Mouse (Mus musculus) hindbrain, embryonic 13.5 days (tissue): ENCODE results near the gene Adra2a. TPM values are rescaled to one million over a fixed set of nuclear protein-coding genes. Genes with fewer than 3 reads are reported as not detected.
A peak's percentile ranks its signal among the peaks of the same experiment; 100 is the strongest.

Experiments
- ATAC-seq: fragments of 200-750 bp; cut with Nextera tagmentation; 2 replicates; pipeline ENCODE4 v1.8.0; 2017; ENCODE audit warnings: moderate TSS enrichment; ENCODE audit not compliant: low FRiP score
- H3K27ac ChIP-seq: fragments of 300-500 bp; sonication (generic); 2 replicates; pipeline ENCODE4 v1.5.1; 2015; ENCODE audit warnings: inconsistent platforms, mild to moderate bottlenecking, moderate library complexity
- H3K27me3 ChIP-seq: fragments of 300-500 bp; sonication (generic); 2 replicates; pipeline ENCODE4 v1.6.1; 2015; ENCODE audit warnings: mild to moderate bottlenecking, inconsistent platforms
- H3K36me3 ChIP-seq: fragments of 300-500 bp; sonication (generic); 2 replicates; pipeline ENCODE4 v1.6.1; 2015; ENCODE audit warnings: mild to moderate bottlenecking, inconsistent platforms
- H3K4me1 ChIP-seq: fragments of 300-500 bp; sonication (generic); replicated peaks from 2 replicates; pipeline ENCODE4 v1.6.1; 2015; ENCODE audit warnings: inconsistent platforms
- H3K4me2 ChIP-seq: fragments of 300-500 bp; sonication (generic); 2 replicates; pipeline ENCODE4 v1.6.1; 2015; ENCODE audit warnings: inconsistent platforms, mild to moderate bottlenecking, moderate library complexity
- H3K4me3 ChIP-seq: fragments of 300-500 bp; sonication (generic); 2 replicates; pipeline ENCODE4 v1.5.1; 2015; ENCODE audit warnings: mild to moderate bottlenecking, inconsistent platforms
- H3K9ac ChIP-seq: fragments of 300-500 bp; sonication (generic); 2 replicates; pipeline ENCODE4 v1.6.1; 2015; ENCODE audit warnings: mild to moderate bottlenecking, inconsistent platforms
- H3K9me3 ChIP-seq: fragments of 300-500 bp; sonication (generic); 2 replicates; pipeline ENCODE4 v1.6.1; 2016; ENCODE audit warnings: inconsistent platforms
- WGBS: fragments of 180-500 bp; shearing (Covaris S2); methylation state at CpG from one replicate; pipeline ENCODE4 v1.1.7; 2015; 5-methylcytosine and 5-hydroxymethylcytosine counted together
- polyA plus RNA-seq: library from polyadenylated mRNA; unstranded; fragments of >200 nt; fragmentation: Nextera tagmentation; extraction: Ambion mirVana; gene quantifications from 2 replicates; pipeline ENCODE4 v1.2.1, GENCODE M21; 2015

The Adra2a gene
- polyA plus RNA-seq, 1 experiment from 2014 or later = 4.1 TPM

DNA sequence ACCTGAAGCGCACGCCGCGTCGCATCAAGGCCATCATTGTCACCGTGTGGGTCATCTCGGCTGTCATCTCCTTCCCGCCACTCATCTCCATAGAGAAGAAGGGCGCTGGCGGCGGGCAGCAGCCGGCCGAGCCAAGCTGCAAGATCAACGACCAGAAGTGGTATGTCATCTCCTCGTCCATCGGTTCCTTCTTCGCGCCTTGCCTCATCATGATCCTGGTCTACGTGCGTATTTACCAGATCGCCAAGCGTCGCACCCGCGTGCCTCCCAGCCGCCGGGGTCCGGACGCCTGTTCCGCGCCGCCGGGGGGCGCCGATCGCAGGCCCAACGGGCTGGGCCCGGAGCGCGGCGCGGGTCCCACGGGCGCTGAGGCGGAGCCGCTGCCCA lies 2.7 kb downstream of the Adra2a start:
- Histone ChIP-seq H3K4me3 (peak overlapping the region; percentile 64), H3K27me3 (peaks cover 58% of the 10 kb centered on the region), H3K4me2 (peak overlapping the region; percentile 99), H3K36me3 (no peaks in the 10 kb centered on the region), H3K9me3 (no peaks in the 10 kb centered on the region), H3K27ac (peak overlapping the region; percentile 82), H3K9ac (peak overlapping the region; percentile 86), H3K4me1 (peaks cover 42% of the 10 kb centered on the region)
- ATAC-seq = no peak
- under 1% methylated on average over 46 of the region's 46 CpGs for WGBS

DNA sequence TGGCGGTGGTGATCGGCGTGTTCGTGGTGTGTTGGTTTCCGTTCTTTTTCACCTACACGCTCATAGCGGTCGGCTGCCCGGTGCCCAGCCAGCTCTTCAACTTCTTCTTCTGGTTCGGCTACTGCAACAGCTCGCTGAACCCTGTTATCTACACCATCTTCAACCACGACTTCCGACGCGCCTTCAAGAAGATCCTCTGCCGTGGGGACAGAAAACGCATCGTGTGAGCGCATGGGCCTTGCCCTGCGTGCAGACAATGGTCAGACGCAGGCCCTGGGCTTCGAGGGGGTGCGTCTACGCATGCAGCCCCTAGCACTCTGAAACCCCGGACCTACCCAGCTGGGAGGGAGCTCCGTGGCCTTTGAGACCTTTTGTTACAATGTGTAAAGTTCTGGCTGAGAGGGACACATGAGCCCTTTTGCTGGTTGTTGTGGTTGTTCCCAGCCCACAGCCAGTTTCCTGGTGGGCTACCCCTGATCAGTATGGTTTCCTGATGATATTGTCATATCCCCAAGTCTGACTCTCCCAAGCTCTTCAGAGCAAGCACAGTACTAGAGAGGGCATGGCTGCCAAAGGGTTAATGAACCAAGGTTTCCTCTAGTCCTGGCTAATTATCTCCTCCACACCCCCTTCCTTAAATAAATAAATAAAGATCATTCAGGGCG lies 3.6 kb downstream of the Adra2a start:
- Histone ChIP-seq H3K4me3 (peak overlapping the region; percentile 64), H3K9me3 (no peaks in the 10 kb centered on the region), H3K4me2 (peak overlapping the region; percentile 99), H3K27me3 (peaks cover 60% of the 10 kb centered on the region), H3K9ac (peak overlapping the region; percentile 86), H3K36me3 (no peaks in the 10 kb centered on the region), H3K4me1 (peaks cover 42% of the 10 kb centered on the region), H3K27ac (peak overlapping the region; percentile 82)
- no peak for ATAC-seq
- whole genome bisulfite sequencing = under 1% methylated on average over 27 of the region's 27 CpGs

DNA sequence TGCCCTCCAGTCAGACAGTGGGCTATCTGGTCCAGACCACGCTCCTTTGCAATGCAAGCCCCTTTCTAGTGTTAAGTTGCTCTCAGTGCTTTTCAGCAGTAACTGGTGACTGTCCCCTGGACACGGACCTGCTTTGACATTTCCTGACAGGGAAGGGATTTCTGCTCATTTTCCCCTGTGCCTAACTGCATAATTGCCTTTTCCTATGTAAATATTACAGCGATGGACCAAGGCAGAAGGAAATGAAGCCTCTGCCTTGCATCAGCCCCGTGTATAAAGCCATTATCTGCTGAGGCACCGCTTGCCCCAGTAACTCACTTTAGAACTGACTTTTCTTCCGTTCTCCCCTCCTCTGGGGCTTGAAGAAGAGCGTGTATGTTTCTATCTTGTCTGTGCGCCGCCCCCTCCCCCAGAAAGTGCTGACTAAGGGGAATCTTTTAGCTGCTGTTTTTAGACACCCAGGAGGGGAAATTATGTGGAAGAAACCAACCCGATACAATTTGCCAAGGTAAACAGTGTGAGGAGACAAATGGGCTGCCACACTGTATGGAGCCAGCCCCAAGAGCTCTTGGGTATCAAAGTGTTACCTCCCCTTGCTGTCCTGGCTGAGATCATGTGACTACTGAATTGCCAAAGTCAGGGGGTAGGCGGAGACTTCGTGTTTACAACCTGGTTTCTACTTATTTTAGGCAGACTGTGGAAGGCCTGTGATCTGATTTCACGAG lies 4.4 kb downstream of the Adra2a start:
- Histone ChIP-seq H3K4me1 (peaks cover 42% of the 10 kb centered on the region), H3K4me3 (peak overlapping the region; percentile 64), H3K27me3 (peaks cover 60% of the 10 kb centered on the region), H3K4me2 (peak overlapping the region; percentile 99), H3K9me3 (no peaks in the 10 kb centered on the region), H3K9ac (peak overlapping the region; percentile 86; the same call in 1 of the 2 replicates), H3K36me3 (no peaks in the 10 kb centered on the region), H3K27ac (0 out of 2 replicates have a peak overlapping the region, but pooled peaks have one; percentile 69)
- no peak for ATAC-seq
- WGBS = 9% methylated on average over 13 of the region's 13 CpGs

DNA sequence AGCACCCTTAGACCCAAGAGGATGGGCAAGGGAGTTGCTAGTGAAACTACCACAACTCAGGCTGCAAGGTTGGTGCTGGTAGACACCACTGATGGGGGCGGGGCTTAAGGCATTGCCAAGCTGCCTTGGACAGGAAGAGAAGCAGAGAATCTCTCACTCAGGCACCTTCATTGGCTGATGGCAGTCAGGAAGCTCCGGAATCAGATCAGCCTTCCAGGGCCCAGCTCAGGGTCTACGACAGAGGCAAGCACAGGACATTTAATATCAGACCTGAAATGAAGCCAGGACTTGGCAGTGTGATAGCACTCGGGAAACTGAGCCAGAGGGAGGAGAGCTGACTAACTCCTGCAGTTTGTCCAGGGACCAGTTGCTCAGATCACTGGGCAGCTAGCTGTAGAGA lies 7.7 kb downstream of the Adra2a start:
- no peak overlapping the region for H3K4me2 ChIP-seq
- H3K36me3 ChIP-seq = no peaks in the 10 kb centered on the region
- H3K9ac ChIP-seq = no peak overlapping the region
- no peaks in the 10 kb centered on the region for H3K9me3 ChIP-seq
- no peak overlapping the region for H3K27ac ChIP-seq
- 84% methylated on average over 4 of the region's 4 CpGs for WGBS
- no peak for ATAC-seq
- H3K27me3 ChIP-seq = peaks cover 47% of the 10 kb centered on the region
- H3K4me1 ChIP-seq = peaks cover 20% of the 10 kb centered on the region
- no peak overlapping the region for H3K4me3 ChIP-seq

DNA sequence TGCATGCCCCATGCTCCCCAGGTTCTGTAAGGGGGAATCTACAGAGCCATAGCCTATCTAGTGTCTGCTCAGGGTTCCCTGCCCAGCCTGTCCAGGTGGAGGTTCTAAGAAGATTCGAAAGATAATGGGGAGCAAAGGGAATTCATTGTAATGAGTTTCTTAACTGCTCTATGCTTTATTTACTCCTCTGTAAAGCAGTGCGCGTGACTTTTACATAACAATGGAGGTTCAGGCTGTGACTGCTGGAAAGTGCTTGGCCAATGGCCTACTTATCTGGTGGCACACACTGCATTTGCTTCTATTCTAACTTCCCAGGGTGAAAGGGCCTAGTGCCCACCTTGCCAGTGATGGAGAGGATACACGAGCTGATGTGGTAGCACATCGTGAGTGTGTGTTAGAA lies 11.9 kb downstream of the Adra2a start:
- Histone ChIP-seq H3K9me3 (no peaks in the 10 kb centered on the region), H3K4me2 (no peak overlapping the region), H3K4me1 (no peaks in the 10 kb centered on the region), H3K4me3 (no peak overlapping the region), H3K27ac (no peak overlapping the region), H3K9ac (no peak overlapping the region), H3K27me3 (peaks cover 10% of the 10 kb centered on the region), H3K36me3 (no peaks in the 10 kb centered on the region)
- no peak for ATAC-seq
- WGBS = 33% methylated on average over 5 of the region's 5 CpGs

DNA sequence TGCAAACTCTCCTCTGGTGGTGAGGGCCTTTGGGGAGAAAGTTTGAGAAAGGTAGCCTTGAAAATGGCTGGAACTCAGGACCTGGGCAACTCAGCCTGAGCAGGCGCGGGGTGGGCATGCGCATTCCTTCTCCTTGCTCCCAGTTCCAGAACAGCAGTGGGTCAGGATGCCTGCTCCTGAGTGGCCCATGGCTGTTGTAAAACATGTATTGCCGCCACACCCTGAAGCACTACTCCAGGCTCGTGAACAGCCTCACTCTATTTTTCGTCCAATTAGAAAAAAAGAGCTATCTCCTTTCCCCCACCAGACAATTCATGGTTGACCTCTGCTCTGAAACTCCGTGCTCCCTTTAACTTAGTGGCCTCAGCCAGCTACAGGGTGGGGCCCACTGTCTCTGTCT lies 24.5 kb downstream of the Adra2a start:
- H3K4me2 ChIP-seq = no peak overlapping the region
- WGBS = 82% methylated on average over 7 of the region's 7 CpGs

DNA sequence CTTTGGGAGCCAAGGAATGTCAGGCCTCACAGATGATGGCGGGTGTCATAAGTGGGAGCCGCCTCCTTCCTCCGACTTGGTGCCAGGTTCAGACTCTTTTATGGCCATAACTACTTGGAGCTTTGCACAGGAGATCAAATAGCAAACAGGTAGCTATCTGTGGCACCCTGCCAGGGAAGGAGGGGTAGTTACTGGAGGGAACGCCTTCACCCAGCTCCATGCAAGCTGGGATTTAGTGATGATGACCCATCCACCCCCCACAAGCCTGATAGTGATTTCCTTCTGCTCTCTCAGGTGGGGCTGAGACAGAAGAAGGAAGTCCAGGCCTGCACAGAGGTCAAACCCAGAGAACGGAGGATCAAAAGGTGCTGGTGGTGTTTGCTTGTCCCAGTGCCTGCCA lies 26.6 kb downstream of the Adra2a start:
- no peak overlapping the region for H3K27ac ChIP-seq

More for the DNA sequence above, 24.5 kb downstream of the Adra2a start:
- ATAC-seq = no peak
- Histone ChIP-seq H3K27me3 (no peaks in the 10 kb centered on the region), H3K9ac (no peak overlapping the region), H3K9me3 (no peaks in the 10 kb centered on the region), H3K4me1 (no peaks in the 10 kb centered on the region), H3K4me3 (no peak overlapping the region), H3K27ac (no peak overlapping the region), H3K36me3 (no peaks in the 10 kb centered on the region)

DNA sequence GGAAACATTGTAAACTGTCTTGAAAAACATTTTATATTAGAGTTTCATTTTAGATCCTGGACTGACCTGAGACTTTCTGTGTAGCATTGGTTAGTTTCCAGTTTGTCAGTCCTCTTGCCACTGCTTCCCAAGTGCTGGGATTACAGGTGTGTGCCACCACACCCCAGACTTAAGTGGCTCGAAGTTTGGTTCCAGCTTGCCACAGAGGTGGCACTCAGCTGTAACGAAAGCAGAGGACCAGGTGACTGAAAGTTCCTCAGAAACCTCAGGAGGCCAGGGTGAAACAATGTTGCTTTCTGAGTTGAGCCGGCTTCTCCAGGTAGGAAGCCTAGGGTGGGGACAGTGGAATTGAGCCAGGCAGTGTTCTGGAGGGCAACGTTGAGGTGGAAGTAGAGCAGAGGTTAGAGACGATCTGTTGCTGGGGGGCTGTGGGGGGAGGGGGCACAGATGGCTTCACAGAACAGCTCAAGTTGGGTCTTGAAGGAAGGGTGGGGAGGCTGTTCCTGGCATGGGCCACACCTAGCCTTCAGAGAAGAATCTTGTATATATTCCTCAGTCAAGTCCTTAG lies 28.4 kb downstream of the Adra2a start:
- Histone ChIP-seq H3K9ac (no peak overlapping the region), H3K36me3 (no peaks in the 10 kb centered on the region), H3K4me2 (no peak overlapping the region), H3K4me1 (no peaks in the 10 kb centered on the region), H3K9me3 (no peaks in the 10 kb centered on the region), H3K27ac (no peak overlapping the region), H3K4me3 (no peak overlapping the region), H3K27me3 (no peaks in the 10 kb centered on the region)
- ATAC-seq = no peak
- 93% methylated on average over 5 of the region's 5 CpGs for WGBS

More for the DNA sequence above, 26.6 kb downstream of the Adra2a start:
- H3K9ac ChIP-seq = no peak overlapping the region
- no peak overlapping the region for H3K4me2 ChIP-seq
- no peaks in the 10 kb centered on the region for H3K36me3 ChIP-seq
- H3K4me3 ChIP-seq = no peak overlapping the region
- WGBS = 84% methylated on average over 5 of the region's 5 CpGs
- no peaks in the 10 kb centered on the region for H3K27me3 ChIP-seq
- H3K9me3 ChIP-seq = no peaks in the 10 kb centered on the region
- no peak for ATAC-seq
- H3K4me1 ChIP-seq = no peaks in the 10 kb centered on the region

- no peak overlapping the region for H3K4me3 ChIP-seq
- H3K9ac ChIP-seq = no peak overlapping the region
- no peaks in the 10 kb centered on the region for H3K4me1 ChIP-seq
- no peaks in the 10 kb centered on the region for H3K27me3 ChIP-seq
- no peak overlapping the region for H3K4me2 ChIP-seq
- WGBS = 22% methylated on average over 10 of the region's 10 CpGs
- H3K9me3 ChIP-seq = no peaks in the 10 kb centered on the region
- no peaks in the 10 kb centered on the region for H3K36me3 ChIP-seq
- no peak for ATAC-seq
- no peak overlapping the region for H3K27ac ChIP-seq
Measured at GRCm38 (mm10) chr19:54076362-54077349, 32.7 kb downstream of the Adra2a start.

DNA sequence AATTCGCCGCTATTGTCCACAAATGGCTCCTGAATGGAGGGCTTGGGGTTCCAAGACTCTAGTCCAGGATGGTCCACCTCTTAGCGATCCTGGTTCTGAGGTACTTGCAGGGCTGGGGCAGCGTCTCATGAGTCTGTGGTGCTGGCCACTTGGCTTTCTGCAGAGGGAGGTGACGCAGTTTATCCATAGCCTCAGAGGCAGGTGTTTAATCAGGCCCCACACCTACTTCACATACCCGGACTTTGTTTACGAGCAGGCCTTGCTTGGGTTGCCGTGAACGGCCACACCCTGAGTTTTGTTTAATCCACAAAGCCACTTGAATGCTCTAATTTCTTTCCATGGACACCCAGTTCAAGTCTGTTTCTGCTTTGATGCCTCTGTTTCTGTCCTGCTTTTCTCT lies 37.4 kb downstream of the Adra2a start:
- no peak for ATAC-seq
- Histone ChIP-seq H3K36me3 (no peaks in the 10 kb centered on the region), H3K4me3 (no peak overlapping the region), H3K9ac (no peak overlapping the region), H3K4me2 (no peak overlapping the region), H3K27ac (no peak overlapping the region), H3K9me3 (no peaks in the 10 kb centered on the region), H3K4me1 (no peaks in the 10 kb centered on the region), H3K27me3 (no peaks in the 10 kb centered on the region)
- WGBS = 91% methylated on average over 9 of the region's 9 CpGs

GRCm38 (mm10) chr19:54081716-54082165 lies 37.8 kb downstream of the Adra2a start:
- H3K4me1 ChIP-seq = no peaks in the 10 kb centered on the region
- H3K27ac ChIP-seq = no peak overlapping the region
- no peaks in the 10 kb centered on the region for H3K36me3 ChIP-seq
- H3K4me2 ChIP-seq = no peak overlapping the region
- WGBS = 87% methylated on average over 9 of the region's 9 CpGs
- H3K9ac ChIP-seq = no peak overlapping the region
- H3K27me3 ChIP-seq = no peaks in the 10 kb centered on the region
- H3K4me3 ChIP-seq = no peak overlapping the region
- ATAC-seq = no peak
- no peaks in the 10 kb centered on the region for H3K9me3 ChIP-seq

GRCm38 (mm10) chr19:54087319-54087718 lies 43.4 kb downstream of the Adra2a start:
- H3K4me3 ChIP-seq = no peak overlapping the region
- no peak overlapping the region for H3K4me2 ChIP-seq
- ATAC-seq = no peak
- H3K9me3 ChIP-seq = no peaks in the 10 kb centered on the region
- 74% methylated on average over 10 of the region's 10 CpGs for WGBS
- no peaks in the 10 kb centered on the region for H3K36me3 ChIP-seq
- 0 out of 2 replicates have a peak, but pooled peaks cover 3% of the 10 kb centered on the region for H3K4me1 ChIP-seq
- H3K9ac ChIP-seq = no peak overlapping the region
- no peak overlapping the region for H3K27ac ChIP-seq
- H3K27me3 ChIP-seq = no peaks in the 10 kb centered on the region
